Mouse (Mus musculus) c-Kit-negative CD71-positive TER-119-positive erythroid progenitor cells, embryonic 14.5 days (primary cell): ENCODE results near the gene Pxmp4.
A peak's percentile ranks its signal among the peaks of the same experiment; 100 is the strongest.

ENCODE experiments used
- DNase-seq: peaks from one replicate; pipeline ENCODE4 v3.0.0-alpha.2; 2013; ENCODE audit warnings: low read depth, low spot score

The Pxmp4 gene

DNA sequence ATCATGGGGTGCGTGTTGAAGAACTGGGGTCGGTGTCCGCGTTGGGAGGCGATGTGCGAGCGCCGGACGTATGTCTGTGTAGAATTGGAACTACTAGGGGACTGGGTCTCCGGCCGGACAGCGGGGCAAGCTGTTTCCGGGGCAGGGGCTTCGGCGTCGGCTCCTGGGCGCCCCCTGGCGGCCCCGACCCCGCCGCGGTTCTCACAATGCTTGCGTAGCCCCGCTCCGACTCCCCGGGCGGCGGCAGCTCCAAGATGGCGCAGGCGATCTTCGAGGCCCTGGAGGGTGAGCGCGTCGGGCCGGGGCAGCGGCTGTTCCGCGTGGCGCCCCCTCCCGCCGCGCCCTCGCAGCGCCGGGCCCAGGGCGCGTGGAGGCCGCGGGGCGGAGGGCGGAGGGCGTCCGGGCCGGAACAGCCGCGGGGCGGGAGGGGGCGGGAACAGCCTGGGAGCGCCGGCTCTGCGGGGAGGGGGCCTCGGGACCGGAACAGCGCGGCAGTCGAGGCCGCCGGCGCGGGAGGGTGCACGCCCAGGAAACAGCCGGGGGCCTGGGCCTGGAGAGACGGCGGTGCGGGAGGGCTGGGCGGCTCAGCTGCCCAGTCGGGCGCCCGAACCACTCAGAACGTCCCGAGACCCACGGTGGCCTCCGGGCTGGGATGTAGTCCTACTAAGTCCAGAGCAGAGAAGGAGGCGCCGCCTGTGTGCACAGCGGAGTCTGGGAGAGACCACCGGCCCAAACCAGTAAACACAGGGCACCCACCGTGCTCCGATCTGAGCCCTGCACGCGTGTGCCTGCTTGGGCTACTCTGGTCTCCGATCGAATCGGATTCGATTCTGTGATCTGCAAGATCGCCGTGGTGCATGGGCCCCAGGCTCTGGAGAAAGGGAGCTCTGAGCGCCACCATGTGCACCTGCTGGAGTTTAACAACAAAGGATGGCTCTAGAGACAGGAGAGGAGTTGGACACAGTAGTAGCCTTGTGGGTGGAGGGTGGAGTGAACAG is 9.9 kb upstream of the Pxmp4 start, which contains the start of the genes Zfp341 and 4930519P11Rik:
TSS of gene Zfp341 (plus strand) at position 180 of the 998 bp plus-strand sequence.
TSS of gene 4930519P11Rik (minus strand) at position 320 of the 998 bp plus-strand sequence.
- DNase-seq: peak; percentile 67

DNA sequence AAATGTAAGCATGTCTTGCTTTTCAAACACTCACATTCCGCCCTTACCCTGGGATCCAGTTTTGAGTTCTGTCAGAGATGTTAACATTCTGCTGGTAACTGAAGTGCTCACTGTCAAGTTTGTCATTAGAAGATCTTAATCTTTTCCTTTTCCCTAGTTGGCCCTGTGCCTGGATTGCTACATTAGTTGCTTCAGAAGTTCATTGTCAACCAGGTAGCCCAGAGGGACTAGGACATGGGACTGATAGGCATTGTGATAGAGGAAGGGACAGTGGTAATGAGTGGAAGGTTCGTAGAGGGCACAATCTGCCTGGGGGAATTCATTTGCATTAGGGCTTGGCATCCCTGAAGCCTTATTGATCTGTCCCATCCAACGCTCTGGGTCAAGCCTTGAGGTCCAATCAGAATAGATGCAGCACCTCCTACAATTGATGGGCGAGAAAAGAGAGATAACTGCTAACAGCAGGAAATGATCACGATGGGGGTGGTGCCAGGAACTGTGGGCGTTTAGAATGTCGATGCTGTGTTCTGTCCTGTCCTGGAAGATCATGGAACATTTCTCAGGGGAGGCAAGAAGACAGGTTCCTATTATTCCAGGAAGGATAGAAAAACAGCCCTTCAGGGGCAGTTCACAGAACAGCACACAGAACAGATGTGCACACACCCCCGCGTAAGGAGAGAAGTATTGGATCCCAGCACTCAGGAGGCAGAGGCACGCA is 5.7 kb upstream of the Pxmp4 start:
- DNase-seq: no peak

- no peak for DNase-seq
Measured at GRCm38 (mm10) chr2:154606965-154607364, 3.5 kb upstream of the Pxmp4 start.

DNA sequence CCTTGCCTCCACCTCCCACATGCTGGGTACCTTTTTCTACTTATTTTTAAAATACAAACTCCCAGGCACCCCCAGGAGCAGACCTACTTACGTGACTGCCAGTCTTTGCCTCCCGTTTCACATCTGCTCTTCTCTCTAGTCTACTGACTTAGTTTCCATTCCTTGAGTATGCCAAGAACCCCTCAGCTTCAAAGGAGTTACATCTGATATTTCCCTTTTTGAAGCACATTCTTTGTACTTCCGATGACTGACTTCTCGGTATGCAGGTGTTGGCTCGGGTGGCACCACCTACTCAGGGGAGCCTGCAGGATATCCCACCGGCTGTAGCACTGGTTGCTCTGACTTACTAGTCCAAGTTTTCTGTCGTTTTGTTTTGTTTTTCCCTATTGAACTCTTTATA is 648 bp upstream of the Pxmp4 start:
- DNase-seq: no peak

DNA sequence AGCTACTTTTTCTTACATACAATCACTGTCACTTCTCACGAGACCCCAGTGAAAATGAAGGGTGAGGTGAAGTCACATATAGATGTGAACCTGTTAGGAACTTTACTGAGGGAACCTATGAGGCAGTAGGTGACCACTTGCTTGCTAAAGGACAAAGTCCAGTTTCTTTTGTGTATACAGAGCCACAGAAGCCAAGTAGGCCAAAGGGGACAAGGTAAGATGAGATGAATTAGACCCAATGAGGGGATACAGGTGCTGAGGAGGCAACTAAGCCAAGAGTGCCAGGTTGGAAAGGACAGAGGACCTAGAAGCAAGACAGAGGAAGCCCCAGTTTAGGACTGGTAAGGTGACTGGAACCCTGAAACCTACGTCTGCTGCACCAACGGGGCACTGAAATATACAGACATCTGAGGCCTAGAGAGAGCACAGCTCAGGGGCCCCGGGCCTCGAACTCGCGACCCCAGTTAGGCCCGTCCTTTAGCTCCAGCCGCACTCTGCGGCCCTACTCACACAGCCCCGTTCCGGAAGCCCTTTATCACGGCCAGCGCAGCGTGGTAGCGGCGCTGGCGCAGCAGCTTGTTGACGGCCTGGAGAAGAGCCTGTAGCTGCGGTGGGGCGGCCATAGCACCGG is 386 bp downstream of the Pxmp4 start:
- DNase-seq: no peak

GRCm38 (mm10) chr2:154601324-154601723 is 2.2 kb downstream of the Pxmp4 start:
- no peak for DNase-seq

- no peak for DNase-seq
Measured at GRCm38 (mm10) chr2:154600586-154600985, 2.9 kb downstream of the Pxmp4 start.

- no peak for DNase-seq
Measured at GRCm38 (mm10) chr2:154597399-154597798, 6.1 kb downstream of the Pxmp4 start.

DNA sequence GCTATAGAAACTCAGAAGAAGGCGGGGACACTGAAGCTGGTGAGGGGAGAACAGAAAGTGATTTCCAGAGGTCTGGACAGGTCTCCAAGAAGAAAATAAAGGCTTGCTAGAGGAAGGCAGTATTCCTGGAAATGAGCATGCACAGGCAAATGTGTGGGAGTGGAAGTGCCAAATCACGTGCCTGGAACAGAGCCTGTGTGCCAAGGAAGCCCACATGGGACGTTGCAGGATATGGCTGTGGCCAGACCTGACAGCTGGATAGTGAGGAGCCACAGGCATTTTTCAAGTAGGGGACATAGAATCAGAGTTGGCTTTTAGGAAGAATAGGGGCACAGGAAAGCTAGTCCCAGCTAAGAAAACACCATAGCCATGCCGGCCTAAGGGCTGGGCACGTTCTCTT is 7.7 kb downstream of the Pxmp4 start:
- DNase-seq: no peak

- DNase-seq: no peak
Measured at GRCm38 (mm10) chr2:154593025-154593424, 10.5 kb downstream of the Pxmp4 start.

DNA sequence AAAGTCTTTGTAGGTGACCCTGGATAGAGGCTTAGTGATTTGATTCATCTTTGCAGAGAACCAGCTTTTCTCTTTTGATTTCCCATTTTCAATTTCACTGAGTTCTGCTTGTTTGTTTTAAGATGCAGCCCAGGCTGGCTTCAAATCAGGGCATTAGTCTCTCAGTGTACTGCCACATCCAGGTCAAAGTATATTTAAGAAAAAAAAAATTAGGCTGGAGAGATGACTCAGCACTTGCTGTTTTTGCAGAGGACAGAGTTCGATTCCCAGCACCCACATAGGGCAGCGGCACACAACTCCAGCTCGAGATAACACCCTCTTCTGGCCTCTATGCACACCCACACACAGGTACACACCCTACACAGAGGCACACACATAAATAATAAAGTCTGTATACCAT is 12.3 kb downstream of the Pxmp4 start:
- no peak for DNase-seq

- no peak for DNase-seq
Measured at GRCm38 (mm10) chr2:154589051-154589450, 14.5 kb downstream of the Pxmp4 start.

DNA sequence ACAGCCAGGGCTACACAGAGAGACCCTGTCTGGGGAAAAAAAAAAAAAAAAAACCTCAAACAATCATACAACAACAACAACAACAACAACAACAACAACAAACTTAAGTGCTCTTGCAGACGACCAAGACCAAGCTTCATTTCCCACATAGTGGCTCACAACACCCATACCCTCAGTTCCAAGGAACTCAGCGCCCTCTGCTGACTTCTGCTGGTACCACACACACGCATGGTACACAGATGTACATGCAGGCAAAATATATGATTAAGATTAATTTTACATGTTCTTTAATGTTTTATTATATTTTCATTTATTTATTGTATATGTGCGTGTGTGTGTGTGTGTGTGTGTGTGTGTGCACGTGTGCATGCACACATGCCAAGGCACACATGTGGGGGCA is 17.1 kb downstream of the Pxmp4 start:
- peak; percentile 32 for DNase-seq

GRCm38 (mm10) chr2:154584931-154585601 is 18.4 kb downstream of the Pxmp4 start:
- DNase-seq: no peak

DNA sequence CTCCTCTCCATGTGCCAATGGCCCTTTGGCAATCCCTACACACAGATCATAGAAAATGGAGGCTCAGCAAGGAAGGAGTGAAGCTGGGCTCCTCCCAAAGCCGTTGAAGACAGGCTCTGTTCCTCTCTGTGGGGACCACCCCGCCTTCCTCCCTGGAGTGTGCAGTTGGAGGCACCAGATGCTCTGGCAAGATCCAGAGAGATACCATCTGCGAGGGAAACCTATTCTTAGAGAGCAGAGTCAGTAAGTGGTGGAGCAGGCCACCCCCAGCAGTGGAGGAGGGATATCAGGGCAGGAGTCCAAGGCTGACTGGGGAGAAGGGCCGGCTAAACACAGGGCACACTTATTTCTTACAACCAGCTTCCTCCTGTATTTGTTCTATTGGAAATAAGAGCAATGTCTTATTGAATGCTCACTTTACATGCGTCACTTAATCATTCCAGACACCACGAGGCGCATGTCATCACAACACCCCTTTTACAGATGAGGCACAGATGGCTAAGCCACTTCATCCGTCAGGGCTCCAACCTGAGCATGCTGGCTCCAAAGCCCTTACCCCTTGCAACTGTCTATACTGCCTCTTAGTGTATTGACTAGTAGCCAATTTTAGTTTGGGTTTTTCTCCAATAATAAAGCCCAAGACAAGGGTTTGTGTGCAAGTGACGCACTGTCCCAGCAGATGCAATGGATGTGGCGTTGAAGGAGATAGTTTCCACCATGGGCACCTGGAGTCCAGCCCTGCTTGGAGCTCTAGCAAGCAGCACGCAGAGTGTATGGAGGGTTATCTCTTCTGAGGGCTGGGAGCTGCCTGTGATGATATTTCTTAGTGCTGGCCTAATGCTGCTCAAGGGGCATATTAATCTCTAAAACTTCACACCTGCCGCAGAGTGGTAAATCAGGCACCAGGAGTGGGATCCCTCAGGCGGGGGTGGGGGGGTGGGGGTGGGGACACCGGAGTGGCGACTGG is 19.3 kb downstream of the Pxmp4 start:
- no peak for DNase-seq

- DNase-seq: no peak
Measured at GRCm38 (mm10) chr2:154581421-154581820, 22.1 kb downstream of the Pxmp4 start.

DNA sequence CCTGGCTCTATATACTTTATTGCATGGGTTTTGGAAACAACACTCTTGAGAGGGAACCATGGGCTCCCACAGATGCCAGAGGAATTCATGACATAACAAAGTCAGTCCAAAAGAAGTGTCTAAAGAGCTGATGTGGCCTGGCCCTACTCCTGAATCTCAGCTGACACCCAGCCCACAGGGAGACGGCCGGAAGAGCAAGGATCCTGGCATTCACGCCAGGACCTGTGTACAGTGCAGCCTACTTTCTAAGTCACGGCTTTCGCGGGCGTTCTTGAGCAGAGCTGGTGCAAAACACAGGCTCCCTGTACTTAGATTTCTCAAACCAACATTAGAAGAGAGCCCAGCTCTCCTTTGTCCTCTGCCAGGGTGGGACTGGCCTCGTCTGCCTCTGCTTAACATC is 22.9 kb downstream of the Pxmp4 start:
- DNase-seq: no peak

DNA sequence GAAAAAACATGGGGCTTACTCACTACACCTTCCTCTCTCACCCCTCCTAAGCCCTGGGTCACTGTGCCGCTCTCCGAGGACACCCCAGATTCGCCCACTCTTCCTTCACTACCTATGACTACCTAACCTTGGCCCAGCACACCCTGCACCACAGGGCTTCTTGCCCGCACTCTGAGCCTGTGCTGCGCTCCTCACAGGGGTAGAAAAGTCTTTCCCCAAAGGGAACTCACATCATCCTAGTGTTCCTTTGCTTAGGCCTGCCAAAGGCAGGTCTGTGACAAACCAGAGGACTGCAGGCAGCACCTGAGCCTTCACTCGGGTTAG is 25.8 kb downstream of the Pxmp4 start:
- DNase-seq: no peak

GRCm38 (mm10) chr2:154576876-154577743 is 26.4 kb downstream of the Pxmp4 start:
- no peak for DNase-seq
